Mouse (Mus musculus) urinary bladder, adult 2 months (tissue): ENCODE measurements around the gene Slc9b1. TPM values are rescaled to one million over a fixed set of nuclear protein-coding genes. Genes with fewer than 3 reads are reported as not detected.
A peak's percentile ranks its signal among the peaks of the same experiment; 100 is the strongest.

Source experiments
- DNase-seq: peaks from one replicate; pipeline ENCODE4 v3.0.0; 2022; ENCODE audit warnings: low spot score
- polyA plus RNA-seq: library from polyadenylated mRNA; depleted of rRNA; stranded (reverse); fragments of >200 nt; gene quantifications from 2 replicates; pipeline ENCODE4 v1.2.3, GENCODE M21; 2012; rRNA removed

Gene Slc9b1
- polyA plus RNA-seq, 1 experiment = 0.28 TPM

DNA sequence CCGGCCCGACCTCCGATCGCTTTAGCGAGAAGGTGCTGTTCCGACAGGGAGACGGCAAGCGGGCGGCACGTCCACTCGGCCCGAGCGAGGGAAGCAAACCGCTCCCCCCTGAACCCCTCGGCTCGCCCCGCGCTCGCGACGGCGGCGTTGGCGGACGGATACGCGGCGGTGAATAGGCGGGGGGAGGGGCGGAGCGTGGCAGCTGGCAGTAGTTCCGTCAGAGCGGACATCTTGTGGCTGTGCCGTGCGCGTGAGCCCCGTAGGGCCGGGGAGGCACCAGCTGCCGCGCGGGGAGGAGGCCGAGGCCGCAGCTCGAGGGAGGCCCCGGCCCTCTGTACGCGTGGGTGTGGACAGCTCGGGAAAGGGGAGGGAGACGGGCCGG lies 90.7 kb downstream of the Slc9b1 start:
- DNase-seq = peak; percentile 99

DNA sequence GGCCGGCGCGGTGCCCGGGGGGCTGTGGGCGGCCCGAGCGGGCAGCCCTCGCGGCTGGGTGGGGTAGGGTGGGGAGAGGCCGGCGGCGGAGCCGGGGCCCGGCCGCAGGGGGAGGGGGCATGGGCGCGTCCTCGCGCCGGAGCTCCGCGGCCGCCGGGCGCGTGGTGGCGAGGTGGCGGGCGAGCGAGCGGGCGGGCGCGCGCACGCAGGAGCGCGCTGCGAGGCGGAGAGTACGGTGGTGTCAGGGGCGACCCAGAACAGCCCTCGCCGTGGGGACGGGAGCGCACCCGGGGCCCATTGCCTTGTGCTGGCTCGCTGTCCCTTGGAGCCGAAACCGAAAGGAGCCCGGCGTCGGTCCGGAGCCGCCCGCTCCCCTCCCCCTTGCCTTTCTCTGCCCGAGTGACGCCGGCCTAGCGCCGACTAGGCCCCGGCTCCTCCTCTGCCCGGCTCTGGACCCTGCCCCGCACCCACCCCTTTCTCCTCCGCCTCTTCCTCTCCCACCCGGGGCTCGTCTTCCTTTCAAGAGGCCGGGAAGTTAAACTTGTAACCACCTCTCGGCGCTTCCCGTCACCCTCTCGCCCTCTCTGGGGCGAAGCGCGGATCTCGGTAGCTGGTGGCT lies 91.2 kb downstream of the Slc9b1 start:
- peak; percentile 78 for DNase-seq

DNA sequence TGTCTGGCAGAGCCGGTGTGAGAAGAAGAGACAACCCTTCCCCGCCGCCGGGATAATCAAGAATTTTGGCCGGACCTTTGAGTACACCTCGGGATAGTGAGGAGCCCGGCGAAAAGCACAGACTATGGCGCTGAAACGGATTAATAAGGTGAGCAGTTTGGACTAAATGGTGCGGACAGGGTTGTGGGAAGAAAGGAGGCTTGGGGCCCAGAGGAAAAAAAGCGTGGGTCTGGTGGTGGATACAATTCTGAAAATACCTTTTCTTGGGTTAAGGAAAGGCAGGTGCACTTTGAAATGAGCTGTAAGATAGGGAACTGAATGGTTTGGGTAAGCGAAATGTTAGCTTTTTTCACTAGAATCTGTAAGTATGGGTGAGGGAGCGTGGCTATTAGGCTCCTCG lies 91.8 kb downstream of the Slc9b1 start:
- DNase-seq = no peak

DNA sequence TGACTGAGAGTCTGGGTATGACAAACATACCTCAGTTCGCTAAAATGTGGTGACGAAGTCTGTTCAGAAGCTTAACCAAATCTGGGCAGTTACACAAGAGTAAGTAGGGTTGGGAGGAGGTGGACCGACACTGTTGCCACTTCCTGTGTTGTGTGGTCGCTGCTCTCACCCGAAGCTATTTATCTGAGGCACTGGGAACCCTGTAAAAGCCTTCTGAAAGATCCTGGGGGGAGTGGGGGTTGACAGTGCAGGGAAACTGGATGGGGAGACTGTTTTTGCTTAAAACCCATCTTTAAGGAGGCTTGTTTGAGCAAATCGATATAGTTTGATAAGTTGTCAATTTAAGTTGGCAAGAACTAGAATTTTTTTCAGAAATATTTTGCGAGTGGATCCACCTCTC lies 92.4 kb downstream of the Slc9b1 start:
- DNase-seq = no peak

DNA sequence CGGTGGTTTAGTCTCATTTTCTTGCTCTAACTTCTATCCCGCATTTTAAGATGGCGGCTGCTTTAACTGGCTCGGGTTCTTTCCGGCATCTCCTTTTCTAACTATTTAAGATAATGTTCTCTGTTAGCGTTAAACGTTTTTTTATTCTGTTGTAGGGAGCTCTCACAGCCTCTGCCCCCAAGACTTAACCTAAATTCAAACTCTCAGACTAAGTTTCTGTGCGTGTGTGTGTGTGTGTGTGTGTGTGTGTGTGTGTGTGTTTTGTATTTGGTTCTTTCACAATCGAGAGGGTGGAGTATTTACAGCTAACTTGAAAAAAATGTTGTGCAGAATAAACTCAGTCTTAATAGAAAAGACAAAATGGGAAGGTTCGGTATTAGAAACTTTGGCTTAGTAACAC lies 92.8 kb downstream of the Slc9b1 start:
- DNase-seq = no peak

DNA sequence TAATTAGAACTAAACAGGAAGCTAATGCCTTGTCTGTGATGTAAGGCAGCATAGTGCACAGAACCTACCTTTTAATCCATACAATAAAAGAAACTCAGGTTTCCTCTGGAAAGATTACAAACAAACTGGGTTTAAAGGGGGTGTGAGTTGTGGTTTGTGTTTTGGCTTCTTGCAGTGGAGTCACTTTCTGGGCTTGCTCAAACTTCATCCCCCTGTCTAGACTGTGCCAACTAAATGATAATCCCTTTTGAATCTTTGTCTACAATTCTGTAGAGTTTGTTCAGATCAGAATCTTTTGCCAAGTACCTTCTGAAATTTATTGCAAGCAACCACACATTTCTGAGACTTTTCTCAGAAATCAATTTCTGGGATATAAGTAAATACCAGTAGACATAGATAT lies 97.1 kb downstream of the Slc9b1 start:
- DNase-seq = no peak

Other genes with a start within 250 kb of the Slc9b1 start
- 0.96 and 1.7 TPM in 2 replicates for gene Cenpe, start 135.5 kb upstream of the Slc9b1 start, polyA plus RNA-seq
- 13.3 and 13.7 TPM in 2 replicates for gene Bdh2, start 66.8 kb upstream of the Slc9b1 start, polyA plus RNA-seq
- gene Slc9b2, start 40.3 kb upstream of the Slc9b1 start, polyA plus RNA-seq = 0.65 and 1.2 TPM in 2 replicates
- 27.1 and 33.8 TPM in 2 replicates for gene Cisd2, start 75.9 kb downstream of the Slc9b1 start, polyA plus RNA-seq
- 217 and 252 TPM in 2 replicates for gene Ube2d3, start 90.1 kb downstream of the Slc9b1 start, polyA plus RNA-seq
- 9.8 and 16.3 TPM in 2 replicates for gene Manba, start 137.6 kb downstream of the Slc9b1 start, polyA plus RNA-seq